Comparison of ENCODE assay signal across 10 mouse cellular contexts in the genomic region with DNA sequence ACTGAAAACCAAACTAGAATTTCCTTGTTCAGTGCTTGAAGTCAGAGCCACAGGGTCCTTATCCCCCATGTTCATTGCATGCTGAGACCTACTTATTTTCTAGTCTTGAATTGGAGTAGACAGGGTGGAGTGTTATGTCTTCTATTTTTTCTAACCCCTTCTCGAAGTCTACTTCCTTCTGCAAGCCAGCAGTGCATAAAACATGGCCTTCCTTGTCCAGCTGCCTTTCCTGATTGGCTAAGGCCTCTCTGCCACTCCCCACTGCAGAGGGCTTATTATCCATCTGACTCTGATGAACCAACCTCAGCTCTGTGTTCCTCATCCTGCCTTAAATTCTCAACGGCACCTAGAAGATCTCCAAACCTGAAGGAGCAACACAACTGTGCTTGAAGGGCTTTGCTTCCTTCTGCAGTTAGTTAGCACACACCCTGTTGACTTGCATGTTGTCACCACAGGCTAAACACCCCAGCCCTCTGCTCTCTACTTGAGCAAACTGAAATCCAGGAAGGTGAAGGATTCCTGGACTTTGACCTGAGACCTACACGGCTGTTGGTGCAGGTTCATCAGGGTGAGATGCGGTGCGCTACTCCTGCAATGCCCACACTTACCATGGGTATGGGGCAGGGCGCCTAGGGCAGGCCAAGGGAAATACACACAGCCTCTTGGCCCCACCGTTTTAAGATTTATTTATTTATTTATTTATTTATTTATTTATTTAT.
A peak's percentile ranks its signal among the peaks of the same experiment; 100 is the strongest.
DNase-seq lines count a peak whose midpoint lies in the region; ATAC-seq and TF ChIP-seq lines count a peak whose summit lies in the region.
"Had no signal": no experiment of that assay in that cellular context is flagged by ENCODE, and none has a peak within 500 bp of the region (broad histone marks: within the 10 kb centered on the region; RNA-seq: fewer than 3 reads in every experiment).

No protein-coding gene starts in this region.

- 58% methylated on average over 7 of the region's 7 CpGs for WGBS in lung, embryonic 14.5 days
- 79% methylated on average over 7 of the region's 7 CpGs for WGBS in embryonic facial prominence, embryonic 13.5 days
- WGBS in limb, embryonic 15.5 days = 67% methylated on average over 7 of the region's 7 CpGs
- 60% methylated on average over 7 of the region's 7 CpGs for WGBS in stomach, embryonic 16.5 days
- WGBS in forebrain, embryonic 12.5 days = 90% methylated on average over 7 of the region's 7 CpGs

- no peaks in the 10 kb centered on the region for H3K9me3 ChIP-seq in lung, embryonic 14.5 days (ENCODE audit: low read depth, low read length)
- H3K9me3 ChIP-seq in embryonic facial prominence, embryonic 13.5 days = no peaks in the 10 kb centered on the region
- H3K9me3 ChIP-seq in limb, embryonic 15.5 days = no peaks in the 10 kb centered on the region
- H3K9me3 ChIP-seq in stomach, embryonic 16.5 days (replicated peaks; ENCODE audit: control insufficient read depth, low read length) = no peaks in the 10 kb centered on the region
- H3K9me3 ChIP-seq in forebrain, embryonic 12.5 days = no peaks in the 10 kb centered on the region

- H3K27ac ChIP-seq in lung, embryonic 14.5 days (ENCODE audit: low read depth) = peak overlapping the region; percentile 54; the same call in 1 of the 2 replicates
- H3K27ac ChIP-seq in embryonic facial prominence, embryonic 13.5 days = peak overlapping the region; percentile 65
- H3K27ac ChIP-seq in limb, embryonic 15.5 days = peak overlapping the region; percentile 69
- peak overlapping the region; percentile 92 for H3K27ac ChIP-seq in stomach, embryonic 16.5 days (ENCODE audit: low read length)
- no peak overlapping the region for H3K27ac ChIP-seq in forebrain, embryonic 12.5 days
- H3K27ac ChIP-seq: macrophage had no signal

- DNase-seq in lung, embryonic 14.5 days = no peak
- DNase-seq in lung, postnatal 36 days = no peak
- no peak for DNase-seq in MN1 (ENCODE audit: low spot score)

- peaks cover 44% of the 10 kb centered on the region for H3K4me1 ChIP-seq in lung, embryonic 14.5 days (ENCODE audit: insufficient read depth)
- peaks cover 98% of the 10 kb centered on the region for H3K4me1 ChIP-seq in embryonic facial prominence, embryonic 13.5 days
- H3K4me1 ChIP-seq in limb, embryonic 15.5 days = peaks cover 88% of the 10 kb centered on the region
- peaks cover 84% of the 10 kb centered on the region for H3K4me1 ChIP-seq in stomach, embryonic 16.5 days (ENCODE audit: control insufficient read depth, insufficient read depth, low read length)
- H3K4me1 ChIP-seq in forebrain, embryonic 12.5 days = peaks cover 99% of the 10 kb centered on the region

- H3K36me3 ChIP-seq in lung, embryonic 14.5 days (ENCODE audit: insufficient read depth) = peaks cover 3% of the 10 kb centered on the region; the same call in 1 of the 2 replicates
- no peaks in the 10 kb centered on the region; the same call in 1 of the 2 replicates for H3K36me3 ChIP-seq in embryonic facial prominence, embryonic 13.5 days
- H3K36me3 ChIP-seq in limb, embryonic 15.5 days = no peaks in the 10 kb centered on the region
- H3K36me3 ChIP-seq in stomach, embryonic 16.5 days (ENCODE audit: control insufficient read depth, insufficient read depth, low read length) = no peaks in the 10 kb centered on the region
- H3K36me3 ChIP-seq in forebrain, embryonic 12.5 days (replicated peaks) = no peaks in the 10 kb centered on the region; the same call in 1 of the 2 replicates

- no peak for TF ChIP-seq CTCF in lung, embryonic 14.5 days (IDR thresholded peaks at IDR 0.05; ENCODE audit: low read depth)

- no peaks in the 10 kb centered on the region for H3K27me3 ChIP-seq in lung, embryonic 14.5 days (ENCODE audit: insufficient read depth, low read length)
- H3K27me3 ChIP-seq in embryonic facial prominence, embryonic 13.5 days = no peaks in the 10 kb centered on the region
- H3K27me3 ChIP-seq in limb, embryonic 15.5 days = no peaks in the 10 kb centered on the region
- no peaks in the 10 kb centered on the region for H3K27me3 ChIP-seq in stomach, embryonic 16.5 days (ENCODE audit: control insufficient read depth, insufficient read depth, low read length)
- no peaks in the 10 kb centered on the region for H3K27me3 ChIP-seq in forebrain, embryonic 12.5 days

- ATAC-seq in lung, embryonic 14.5 days (ENCODE audit: insufficient read depth) = no peak
- no peak for ATAC-seq in embryonic facial prominence, embryonic 13.5 days (ENCODE audit: insufficient number of reproducible peaks, insufficient read depth, low FRiP score, low TSS enrichment, low read depth)
- ATAC-seq in limb, embryonic 15.5 days (ENCODE audit: insufficient number of reproducible peaks, low FRiP score, low TSS enrichment, low read depth) = no peak
- peak; percentile 44; the same call in 1 of the 2 replicates for ATAC-seq in stomach, embryonic 16.5 days (ENCODE audit: insufficient read depth, low FRiP score)
- no peak for ATAC-seq in forebrain, embryonic 12.5 days (ENCODE audit: low FRiP score)

- no peak overlapping the region for H3K4me2 ChIP-seq in lung, embryonic 14.5 days
- H3K4me2 ChIP-seq in embryonic facial prominence, embryonic 13.5 days = no peak overlapping the region
- H3K4me2 ChIP-seq in limb, embryonic 15.5 days = no peak overlapping the region
- no peak overlapping the region; the same call in 1 of the 2 replicates for H3K4me2 ChIP-seq in stomach, embryonic 16.5 days (ENCODE audit: low read depth, low read length)
- no peak overlapping the region for H3K4me2 ChIP-seq in forebrain, embryonic 12.5 days
- H3K4me2 ChIP-seq: heart, embryonic 11.5 days had no signal

- H3K9ac ChIP-seq in lung, embryonic 14.5 days = no peak overlapping the region
- no peak overlapping the region for H3K9ac ChIP-seq in embryonic facial prominence, embryonic 13.5 days
- H3K9ac ChIP-seq in limb, embryonic 15.5 days = no peak overlapping the region
- no peak overlapping the region for H3K9ac ChIP-seq in stomach, embryonic 16.5 days (ENCODE audit: low read length)
- H3K9ac ChIP-seq in forebrain, embryonic 12.5 days = no peak overlapping the region

- H3K4me3 ChIP-seq in lung, embryonic 14.5 days (ENCODE audit: low read depth, low read length) = no peak overlapping the region
- H3K4me3 ChIP-seq in embryonic facial prominence, embryonic 13.5 days = no peak overlapping the region
- no peak overlapping the region for H3K4me3 ChIP-seq in limb, embryonic 15.5 days
- H3K4me3 ChIP-seq in stomach, embryonic 16.5 days (replicated peaks; ENCODE audit: low read length) = no peak overlapping the region
- H3K4me3 ChIP-seq in forebrain, embryonic 12.5 days (replicated peaks) = no peak overlapping the region
- H3K4me3 ChIP-seq: myocyte had no signal
